Mouse (Mus musculus) ES-E14 (cell line): Measurements from ENCODE around the gene Serpina3n. TPM values are rescaled to one million over a fixed set of nuclear protein-coding genes. Genes with fewer than 3 reads are reported as not detected.
"Not testable (repeated sequence)": the region's sequence is repeated elsewhere in the genome, so short reads cannot be mapped to it uniquely, and the experiment has no call there.

Experiments
- DNase-seq: peaks from one replicate; pipeline ENCODE4 v3.0.0-alpha.2; 2013; ENCODE audit warnings: low read depth, low spot score
- H3K27ac ChIP-seq: 2 replicates; pipeline ENCODE4 v1.5.1; 2012; ENCODE audit warnings: low read depth, mild to moderate bottlenecking, low read length, moderate library complexity, mixed read lengths; ENCODE audit not compliant: poor library complexity, insufficient read depth, severe bottlenecking
- H3K36me3 ChIP-seq: 2 replicates; pipeline ENCODE4 v1.6.1; 2012; ENCODE audit warnings: mild to moderate bottlenecking, low read length, moderate library complexity, mixed read lengths; ENCODE audit not compliant: control insufficient read depth, poor library complexity, insufficient read depth, severe bottlenecking
- H3K4me1 ChIP-seq, 2 experiments: fragments of 150-350 bp in 1 of 2; sonication (generic) in 1 of 2; 2 replicates each; pipeline ENCODE4 v1.6.1; 2012; ENCODE audit warnings: low read length in 2 of 2, mild to moderate bottlenecking in 1 of 2, mixed read lengths in 1 of 2; ENCODE audit not compliant: control insufficient read depth in 2 of 2, insufficient read depth in 2 of 2, poor library complexity in 1 of 2
- H3K4me3 ChIP-seq, 2 experiments: fragments of 150-350 bp in 1 of 2; sonication (generic) in 1 of 2; 2 replicates each; pipeline ENCODE4 v1.5.1; 2012; ENCODE audit warnings: low read length in 2 of 2, low read depth in 1 of 2, mild to moderate bottlenecking in 1 of 2, mixed read lengths in 1 of 2; ENCODE audit not compliant: insufficient read depth in 1 of 2, poor library complexity in 1 of 2, severe bottlenecking in 1 of 2
- H3K9ac ChIP-seq: 2 replicates; pipeline ENCODE4 v1.6.1; 2012; ENCODE audit warnings: low read depth, mild to moderate bottlenecking, low read length, mixed read lengths; ENCODE audit not compliant: poor library complexity, insufficient read depth, severe bottlenecking
- H3K9me3 ChIP-seq: fragments of 150-350 bp; sonication (generic); 2 replicates; pipeline ENCODE4 v1.6.1; 2012; ENCODE audit warnings: low read depth, mild to moderate bottlenecking, low read length; ENCODE audit not compliant: control insufficient read depth, insufficient read depth
- CHD2 ChIP-seq: IDR thresholded peaks from 2 replicates; pipeline ENCODE4 v1.6.1; 2014; ENCODE audit warnings: mild to moderate bottlenecking, low read depth, low read length, inconsistent platforms
- HCFC1 ChIP-seq: IDR thresholded peaks from 2 replicates; pipeline ENCODE4 v1.6.1; 2012; ENCODE audit warnings: low read length, inconsistent platforms, borderline replicate concordance; ENCODE audit not compliant: insufficient read depth
- MAFK ChIP-seq: IDR thresholded peaks from 2 replicates; pipeline ENCODE4 v1.6.1; 2014; ENCODE audit warnings: mild to moderate bottlenecking, low read depth, low read length, inconsistent platforms; ENCODE audit not compliant: insufficient read depth
- ZC3H11A ChIP-seq: IDR thresholded peaks from 2 replicates; pipeline ENCODE4 v1.6.1; 2012; ENCODE audit warnings: low read depth, mild to moderate bottlenecking, inconsistent platforms, low read length, borderline replicate concordance
- ZNF384 ChIP-seq: IDR thresholded peaks from 2 replicates; pipeline ENCODE4 v1.6.1; 2012; ENCODE audit warnings: low read depth, low read length, inconsistent platforms
- in situ Hi-C, 2 experiments: fragments of 600-800 bp; cut with MboI; formaldehyde crosslinking; loops; one replicate each; pipeline ENCODE4 v1.15.1; 2025; ENCODE audit warnings: low sequenced_read_pairs in 2 of 2, inconsistent platforms in 1 of 2; ENCODE audit not compliant: unreplicated experiment in 2 of 2
- total RNA-seq: library from RNA; depleted of rRNA; stranded (reverse); fragments of 300-350 nt; gene quantifications from 2 replicates; pipeline ENCODE4 v1.2.3, GENCODE M21; 2012

The Serpina3n gene
- total RNA-seq, 1 experiment, result 0.58 TPM

DNA sequence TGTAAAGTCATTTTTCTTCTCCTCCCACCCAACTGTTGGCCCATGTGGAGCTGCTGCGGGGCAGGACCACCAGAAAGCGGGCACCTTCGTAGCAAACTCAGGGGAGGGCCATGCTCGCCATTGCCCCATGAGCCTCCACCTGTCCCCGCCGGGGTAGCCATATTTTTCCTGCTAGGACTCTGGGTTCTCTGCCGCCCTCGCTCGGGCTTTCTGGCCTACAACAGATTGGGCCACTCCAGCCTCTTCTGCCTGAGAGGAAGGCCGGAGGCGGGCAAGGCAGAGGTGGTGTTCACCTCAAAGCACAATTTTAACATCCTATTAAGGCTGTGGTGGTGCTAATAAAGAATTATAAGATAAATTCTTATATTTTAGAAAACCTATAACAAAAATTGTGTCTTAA, 26.7 kb upstream of the Serpina3n start:
- Histone ChIP-seq H3K4me1 (no peaks in the 10 kb centered on the region), H3K9ac (no peak overlapping the region), H3K9me3 (peaks cover 3% of the 10 kb centered on the region; the same call in 1 of the 2 replicates), H3K27ac (no peak overlapping the region), H3K36me3 (peaks cover 2% of the 10 kb centered on the region; the same call in 1 of the 2 replicates), H3K4me3 (no peak overlapping the region)
- in situ Hi-C loops, result no loop called here
- TF ChIP-seq ZNF384 (no peak), CHD2 (no peak), MAFK (no peak), HCFC1 (no peak), ZC3H11A (no peak)
- DNase-seq, result no peak

DNA sequence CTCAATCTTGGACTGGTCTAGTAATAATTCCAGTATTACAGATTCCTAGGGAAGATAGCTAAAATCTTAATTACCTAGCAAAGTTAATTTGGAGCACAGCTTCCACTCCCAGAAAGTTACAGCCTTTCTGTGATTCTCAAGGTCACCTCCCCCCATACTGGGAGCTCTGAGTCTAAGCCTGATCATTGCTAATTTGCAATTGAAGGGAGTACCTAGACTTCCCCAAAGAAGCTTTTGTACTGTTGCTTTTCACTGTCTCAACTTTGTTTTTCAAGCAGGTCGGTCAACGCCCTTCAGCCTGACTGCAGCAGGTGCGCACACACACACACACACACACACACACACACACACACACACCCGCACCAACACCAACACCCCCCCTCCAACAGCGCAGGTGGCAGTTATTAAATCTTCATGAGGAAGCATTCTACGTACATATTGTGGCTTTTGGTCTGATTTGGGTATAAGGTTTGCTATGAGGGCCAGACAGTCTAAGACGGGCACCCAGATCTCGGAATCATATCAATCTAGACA, 25.4 kb upstream of the Serpina3n start:
- H3K9me3 ChIP-seq, H3K9ac ChIP-seq, H3K4me3 ChIP-seq, H3K27ac ChIP-seq, DNase-seq, H3K36me3 ChIP-seq, H3K4me1 ChIP-seq, in situ Hi-C loops: not testable (repeated sequence)

DNA sequence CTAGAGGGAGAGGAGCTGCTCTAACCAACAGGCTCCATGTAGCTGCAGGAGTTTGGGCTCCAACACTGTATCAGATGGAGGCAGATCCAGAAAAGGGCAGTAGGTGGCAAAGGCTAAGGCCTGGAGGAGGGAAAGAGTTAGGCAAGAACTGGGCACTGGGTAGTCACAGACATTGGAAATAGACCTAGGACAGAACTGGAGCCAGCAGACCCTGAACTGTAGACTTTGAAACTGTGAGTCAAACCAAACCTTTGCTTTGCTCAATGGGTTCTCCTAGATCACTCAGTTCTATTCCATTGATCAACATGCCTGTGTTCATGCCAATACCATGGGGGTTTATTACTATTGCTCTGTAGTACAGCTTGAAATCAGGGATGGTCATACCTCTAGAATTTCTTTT, 20.5 kb upstream of the Serpina3n start:
- H3K4me1 ChIP-seq, in situ Hi-C loops, H3K4me3 ChIP-seq, H3K9ac ChIP-seq, DNase-seq, H3K9me3 ChIP-seq, H3K27ac ChIP-seq, H3K36me3 ChIP-seq: not testable (repeated sequence)

DNA sequence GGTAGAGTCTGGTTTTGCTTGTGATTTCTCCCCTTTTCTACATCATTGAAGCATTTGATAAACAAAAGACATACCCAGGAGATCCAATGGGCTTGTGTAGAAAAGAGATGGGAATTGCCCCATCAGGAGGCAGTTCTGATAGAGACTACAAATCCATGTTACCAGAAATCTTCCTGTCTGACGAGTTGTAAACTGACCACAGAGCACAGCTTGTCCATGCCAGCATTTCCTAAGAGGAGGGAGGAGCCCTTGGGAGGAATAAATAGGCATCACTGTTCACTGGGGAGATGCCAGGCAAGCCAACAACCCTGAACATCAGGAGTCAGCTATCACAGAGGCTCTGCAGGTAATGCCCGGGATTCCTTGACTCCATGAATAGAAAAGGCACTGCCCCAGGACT, 19.7 kb upstream of the Serpina3n start:
- in situ Hi-C loops, H3K4me3 ChIP-seq, H3K36me3 ChIP-seq, DNase-seq, H3K9ac ChIP-seq, H3K9me3 ChIP-seq, H3K4me1 ChIP-seq, H3K27ac ChIP-seq: not testable (repeated sequence)

DNA sequence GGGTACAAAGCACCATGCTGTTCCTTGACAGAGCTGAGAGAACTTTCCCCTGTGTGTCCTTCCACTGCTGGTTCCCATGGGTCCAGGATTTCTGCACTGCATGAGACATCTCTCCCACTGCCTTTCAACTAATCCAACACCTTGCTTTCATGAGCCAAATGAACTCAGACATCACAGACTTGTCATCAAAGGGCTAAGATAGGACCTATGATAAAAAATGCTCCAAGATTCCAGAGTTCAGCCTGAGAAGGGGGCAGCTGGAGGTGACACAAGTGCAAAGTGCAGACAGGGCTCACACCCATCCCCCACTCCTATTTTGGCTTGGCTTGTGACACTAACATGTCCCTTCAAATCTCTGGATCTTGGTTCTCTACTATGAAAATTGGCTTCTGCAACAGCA, 18.1 kb upstream of the Serpina3n start:
- no peak for DNase-seq
- in situ Hi-C loops, result no loop called here
- TF ChIP-seq MAFK (no peak), HCFC1 (no peak), ZC3H11A (no peak), CHD2 (no peak), ZNF384 (no peak)

DNA sequence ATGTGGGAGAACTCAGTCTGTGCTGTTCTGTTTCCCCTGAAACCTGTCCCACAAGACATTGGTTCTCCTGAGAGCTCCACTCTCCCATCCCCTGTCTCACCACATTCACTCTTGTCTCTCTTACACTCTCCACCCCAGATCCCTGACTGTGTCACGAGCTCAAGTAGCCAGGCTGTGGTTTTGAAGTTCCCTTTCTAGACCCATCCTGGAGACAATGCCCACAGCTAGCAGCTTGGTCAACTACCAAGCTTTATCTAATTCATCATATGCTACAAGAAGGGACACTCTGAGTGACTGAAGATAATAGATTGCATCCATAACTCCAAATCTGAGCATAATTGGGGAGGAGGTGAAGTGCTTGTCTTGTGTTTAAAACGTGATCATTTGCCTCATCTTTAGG, 15.5 kb upstream of the Serpina3n start:
- H3K27ac ChIP-seq, in situ Hi-C loops, H3K4me1 ChIP-seq, DNase-seq, H3K36me3 ChIP-seq, H3K4me3 ChIP-seq, H3K9me3 ChIP-seq, H3K9ac ChIP-seq: not testable (repeated sequence)

More for the DNA sequence above, 18.1 kb upstream of the Serpina3n start:
- no peaks in the 10 kb centered on the region for H3K4me1 ChIP-seq
- no peak overlapping the region for H3K27ac ChIP-seq
- H3K9ac ChIP-seq, result no peak overlapping the region
- H3K4me3 ChIP-seq, result no peak overlapping the region
- H3K9me3 ChIP-seq, result no peaks in the 10 kb centered on the region
- H3K36me3 ChIP-seq, result no peaks in the 10 kb centered on the region
